Mouse (Mus musculus) monocyte, adult 2 months (primary cell): ENCODE data around the gene Gm49673.
"Not testable (repeated sequence)": the region's sequence is repeated elsewhere in the genome, so short reads cannot be mapped to it uniquely, and the experiment has no call there.

Experiments used
- DNase-seq, 2 experiments: peaks; one replicate each; pipeline ENCODE4 v3.0.0; 2022; ENCODE audit warnings: low spot score in 2 of 2, low read depth in 1 of 2

The Gm49673 gene

GRCm38 (mm10) chr17:8147439-8148316 lies at the start of gene Gm49673, which contains the start of gene Rnaset2a:
Gene Gm49673 (minus strand): TSS chr17:8147788.
Gene Rnaset2a (minus strand): TSS chr17:8148097.
- DNase-seq, result peak; percentile 22 to 41

- DNase-seq, result peak; percentile 13 to 32
These were observed 48.2 kb upstream of the Gm49673 start for GRCm38 (mm10) chr17:8195685-8196376.

- DNase-seq, result no peak
These were observed 46.1 kb upstream of the Gm49673 start for GRCm38 (mm10) chr17:8193678-8194077.

GRCm38 (mm10) chr17:8184217-8184616 lies 36.6 kb upstream of the Gm49673 start:
- DNase-seq, result no peak

- no peak for DNase-seq
These were observed 36.2 kb upstream of the Gm49673 start for GRCm38 (mm10) chr17:8183815-8184214.

GRCm38 (mm10) chr17:8177090-8177489 lies 29.5 kb upstream of the Gm49673 start:
- no peak for DNase-seq

- DNase-seq, result no peak
These were observed 23.5 kb upstream of the Gm49673 start for GRCm38 (mm10) chr17:8171081-8171480.

- DNase-seq, result no peak
These were observed 22.7 kb upstream of the Gm49673 start for GRCm38 (mm10) chr17:8170331-8170730.

- not testable (repeated sequence) for DNase-seq
These were observed 19.8 kb upstream of the Gm49673 start for GRCm38 (mm10) chr17:8167436-8167835.

- not testable (repeated sequence) for DNase-seq
These were observed 18.9 kb upstream of the Gm49673 start for GRCm38 (mm10) chr17:8166454-8166853.

- not testable (repeated sequence) for DNase-seq
These were observed 18.4 kb upstream of the Gm49673 start for GRCm38 (mm10) chr17:8165977-8166376.

- peak; percentile 12 to 39 for DNase-seq
These were observed 18.0 kb upstream of the Gm49673 start for GRCm38 (mm10) chr17:8165608-8165945.

GRCm38 (mm10) chr17:8164701-8165607 lies 17.4 kb upstream of the Gm49673 start, which contains the start of gene Fgfr1op:
Gene Fgfr1op (plus strand): TSS chr17:8165501.
- peak; percentile 54 to 80 for DNase-seq

- not testable (repeated sequence) for DNase-seq
These were observed 13.4 kb upstream of the Gm49673 start for GRCm38 (mm10) chr17:8160969-8161368.

GRCm38 (mm10) chr17:8158627-8159026 lies 11.0 kb upstream of the Gm49673 start:
- DNase-seq, result peak in 1 of 2 experiments; percentile 44

GRCm38 (mm10) chr17:8155982-8156381 lies 8.4 kb upstream of the Gm49673 start:
- not testable (repeated sequence) for DNase-seq

GRCm38 (mm10) chr17:8155010-8155409 lies 7.4 kb upstream of the Gm49673 start:
- DNase-seq, result not testable (repeated sequence)

GRCm38 (mm10) chr17:8146931-8147330 lies 657 bp downstream of the Gm49673 start:
- DNase-seq, result not testable (repeated sequence)

GRCm38 (mm10) chr17:8143802-8144673 lies 3.5 kb downstream of the Gm49673 start:
- DNase-seq, result peak in 1 of 2 experiments; percentile 33

- DNase-seq, result peak in 1 of 2 experiments; percentile 13
These were observed 7.4 kb downstream of the Gm49673 start for GRCm38 (mm10) chr17:8140210-8140609.
